Mouse (Mus musculus) olfactory bulb, adult 2 months (tissue): ENCODE data around the gene Traf7.

Experiments
- CTCF ChIP-seq: fragments of 200-500 bp; IDR thresholded peaks from 2 replicates; pipeline ENCODE4 v1.5.1; 2012; ENCODE audit warnings: low read depth, mild to moderate bottlenecking, low read length, moderate library complexity; ENCODE audit not compliant: insufficient read depth
- POLR2A ChIP-seq: fragments of 200-500 bp; IDR thresholded peaks from 2 replicates; pipeline ENCODE4 v1.6.1; 2012; ENCODE audit warnings: mild to moderate bottlenecking, low read depth, low read length, moderate library complexity; ENCODE audit not compliant: insufficient read depth

GRCm38 (mm10) chr17:24559146-24559545 lies 31.4 kb upstream of the Traf7 start:
- TF ChIP-seq CTCF: no peak
- TF ChIP-seq POLR2A: no peak
